Mouse (Mus musculus) cerebellum, adult 9-11 months (tissue): ENCODE data around the gene Dclk3.

Experiments
- DNase-seq: peaks from one replicate; pipeline ENCODE4 v3.0.0; 2022

Gene Dclk3

GRCm38 (mm10) chr9:111440446-111440845, 1.6 kb downstream of the Dclk3 start:
- no peak for DNase-seq

GRCm38 (mm10) chr9:111441151-111441550, 2.3 kb downstream of the Dclk3 start:
- no peak for DNase-seq

- DNase-seq, result no peak
Observed at GRCm38 (mm10) chr9:111446204-111446603, 7.3 kb downstream of the Dclk3 start.

GRCm38 (mm10) chr9:111448976-111449375, 10.1 kb downstream of the Dclk3 start:
- no peak for DNase-seq

- no peak for DNase-seq
Observed at GRCm38 (mm10) chr9:111449880-111450279, 11.0 kb downstream of the Dclk3 start.

GRCm38 (mm10) chr9:111450853-111451404, 12.0 kb downstream of the Dclk3 start:
- DNase-seq, result no peak

GRCm38 (mm10) chr9:111453895-111454294, 15.0 kb downstream of the Dclk3 start:
- DNase-seq, result no peak

GRCm38 (mm10) chr9:111457176-111457935, 18.5 kb downstream of the Dclk3 start:
- DNase-seq, result no peak

- no peak for DNase-seq
Observed at GRCm38 (mm10) chr9:111457936-111458310, 19.0 kb downstream of the Dclk3 start.

GRCm38 (mm10) chr9:111459466-111459865, 20.6 kb downstream of the Dclk3 start:
- no peak for DNase-seq

GRCm38 (mm10) chr9:111460201-111460814, 21.4 kb downstream of the Dclk3 start:
- no peak for DNase-seq

- DNase-seq, result no peak
Observed at GRCm38 (mm10) chr9:111461415-111462103, 22.7 kb downstream of the Dclk3 start.

- no peak for DNase-seq
Observed at GRCm38 (mm10) chr9:111465666-111466065, 26.8 kb downstream of the Dclk3 start.

- no peak for DNase-seq
Observed at GRCm38 (mm10) chr9:111473686-111474457, 35.0 kb downstream of the Dclk3 start.

- DNase-seq, result no peak
Observed at GRCm38 (mm10) chr9:111474458-111474745, 35.5 kb downstream of the Dclk3 start.

- DNase-seq, result no peak
Observed at GRCm38 (mm10) chr9:111475281-111475680, 36.4 kb downstream of the Dclk3 start.

GRCm38 (mm10) chr9:111475973-111476372, 37.1 kb downstream of the Dclk3 start:
- no peak for DNase-seq

GRCm38 (mm10) chr9:111476479-111477016, 37.7 kb downstream of the Dclk3 start:
- no peak for DNase-seq

GRCm38 (mm10) chr9:111478853-111479490, 40.1 kb downstream of the Dclk3 start:
- DNase-seq, result no peak

- DNase-seq, result no peak
Observed at GRCm38 (mm10) chr9:111481011-111481410, 42.1 kb downstream of the Dclk3 start.

- no peak for DNase-seq
Observed at GRCm38 (mm10) chr9:111486645-111487477, 48.0 kb downstream of the Dclk3 start.
